Mouse (Mus musculus) embryonic facial prominence, embryonic 15.5 days (tissue): ENCODE results near the gene Mier2. TPM values are rescaled to one million over a fixed set of nuclear protein-coding genes. Genes with fewer than 3 reads are reported as not detected.

ENCODE experiments used
- ATAC-seq: fragments of 200-750 bp; cut with Nextera tagmentation; 2 replicates; pipeline ENCODE4 v1.8.0; 2017; ENCODE audit warnings: low read depth, moderate TSS enrichment; ENCODE audit not compliant: insufficient number of reproducible peaks, low FRiP score, low TSS enrichment
- H3K27ac ChIP-seq: fragments of 300-500 bp; sonication (generic); replicated peaks from 2 replicates; pipeline ENCODE4 v1.5.1; 2015; ENCODE audit warnings: mild to moderate bottlenecking, inconsistent platforms
- H3K27me3 ChIP-seq: fragments of 300-500 bp; sonication (generic); 2 replicates; pipeline ENCODE4 v1.6.1; 2015; ENCODE audit warnings: inconsistent platforms
- H3K36me3 ChIP-seq: fragments of 300-500 bp; sonication (generic); 2 replicates; pipeline ENCODE4 v1.6.1; 2015; ENCODE audit warnings: mild to moderate bottlenecking, inconsistent platforms
- H3K4me1 ChIP-seq: fragments of 300-500 bp; sonication (generic); 2 replicates; pipeline ENCODE4 v1.6.1; 2015; ENCODE audit warnings: inconsistent platforms
- H3K4me2 ChIP-seq: fragments of 300-500 bp; sonication (generic); replicated peaks from 2 replicates; pipeline ENCODE4 v1.6.1; 2015; ENCODE audit warnings: mild to moderate bottlenecking, inconsistent platforms
- H3K4me3 ChIP-seq: fragments of 300-500 bp; sonication (generic); replicated peaks from 2 replicates; pipeline ENCODE4 v1.5.1; 2015; ENCODE audit warnings: mild to moderate bottlenecking, inconsistent platforms
- H3K9ac ChIP-seq: fragments of 300-500 bp; sonication (generic); 2 replicates; pipeline ENCODE4 v1.6.1; 2015; ENCODE audit warnings: inconsistent platforms
- H3K9me3 ChIP-seq: fragments of 300-500 bp; sonication (generic); replicated peaks from 2 replicates; pipeline ENCODE4 v1.6.1; 2016; ENCODE audit warnings: inconsistent platforms
- WGBS: fragments of 180-500 bp; shearing (Covaris S2); methylation state at CpG from one replicate; pipeline ENCODE4 v1.1.7; 2015; 5-methylcytosine and 5-hydroxymethylcytosine counted together
- polyA plus RNA-seq: library from polyadenylated mRNA; unstranded; fragments of >200 nt; fragmentation: Nextera tagmentation; extraction: Ambion mirVana; gene quantifications from 2 replicates; pipeline ENCODE4 v1.2.1, GENCODE M21; 2015

Mier2 gene
- polyA plus RNA-seq, 1 experiment from 2014 or later: 71.4 TPM

DNA sequence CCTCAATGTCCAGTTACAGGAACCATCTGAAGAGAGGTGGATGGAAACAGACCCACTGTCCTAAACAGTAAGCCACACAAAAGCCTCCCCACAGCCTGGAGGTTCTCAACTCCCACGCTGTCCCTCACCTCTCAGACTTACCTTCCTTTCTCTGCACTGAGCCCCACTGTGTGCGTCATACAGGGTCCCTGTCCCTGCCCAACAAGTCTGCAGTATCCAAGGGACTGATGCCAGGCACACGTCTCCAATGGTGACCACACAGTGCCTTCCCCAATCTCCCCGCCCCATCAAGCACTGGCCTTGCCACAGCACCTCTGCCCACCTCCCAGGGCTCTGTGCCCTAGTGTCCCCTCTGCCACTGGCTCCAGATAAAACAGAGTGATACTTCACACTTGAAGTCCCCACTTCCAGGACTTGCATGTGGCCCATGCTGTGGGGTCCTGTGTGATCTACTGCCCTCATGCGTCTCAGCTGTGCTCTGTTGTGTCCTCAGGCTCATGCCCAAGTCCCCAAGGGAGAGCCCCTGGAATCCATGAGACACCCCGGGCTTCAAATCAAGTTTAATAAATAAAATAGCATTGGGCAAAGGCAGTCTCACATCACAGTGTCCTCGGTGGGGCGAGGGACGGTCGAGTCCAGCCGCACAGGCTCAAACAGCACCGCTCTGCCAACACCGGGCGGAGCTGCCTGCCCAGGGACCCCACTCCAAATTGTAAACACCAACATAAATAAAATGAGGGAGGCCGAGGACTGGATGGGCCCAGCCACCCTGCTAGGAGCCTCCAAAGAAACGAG lies 15.1 kb downstream of the Mier2 start:
- no peak overlapping the region for H3K4me3 ChIP-seq
- no peaks in the 10 kb centered on the region for H3K27me3 ChIP-seq
- H3K36me3 ChIP-seq: peaks cover 68% of the 10 kb centered on the region
- H3K9ac ChIP-seq: no peak overlapping the region
- no peaks in the 10 kb centered on the region for H3K4me1 ChIP-seq
- no peak for ATAC-seq
- no peak overlapping the region for H3K27ac ChIP-seq
- no peak overlapping the region for H3K4me2 ChIP-seq
- H3K9me3 ChIP-seq: no peaks in the 10 kb centered on the region
- 91% methylated on average over 16 of the region's 16 CpGs for WGBS

DNA sequence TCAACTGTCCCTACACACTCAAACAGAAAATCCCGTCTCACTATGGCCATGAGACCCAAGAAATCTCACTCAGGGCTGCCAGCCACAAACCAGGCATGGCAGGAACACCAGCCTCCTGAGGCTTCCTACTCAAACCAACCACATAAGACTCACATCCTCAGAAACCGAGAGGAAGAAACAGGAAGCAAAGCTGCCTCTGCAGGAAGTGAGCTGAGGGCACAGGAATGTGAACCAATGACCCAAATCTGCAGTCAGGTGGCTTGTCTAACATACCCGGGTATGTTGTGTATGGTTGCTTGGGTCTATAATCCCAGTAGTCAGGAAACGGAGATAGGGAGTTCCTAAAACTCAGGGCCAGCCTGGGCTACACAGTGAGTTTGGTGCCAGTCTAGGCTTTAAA lies 16.1 kb downstream of the Mier2 start:
- H3K36me3 ChIP-seq: peaks cover 58% of the 10 kb centered on the region
- 56% methylated on average over 4 of the region's 4 CpGs for WGBS

GRCm38 (mm10) chr10:79538323-79538722 lies 16.7 kb downstream of the Mier2 start:
- H3K9ac ChIP-seq: no peak overlapping the region
- H3K4me3 ChIP-seq: no peak overlapping the region
- no peaks in the 10 kb centered on the region for H3K27me3 ChIP-seq
- whole genome bisulfite sequencing: 80% methylated on average over 3 of the region's 3 CpGs
- H3K4me2 ChIP-seq: no peak overlapping the region
- no peak overlapping the region for H3K27ac ChIP-seq
- H3K9me3 ChIP-seq: no peaks in the 10 kb centered on the region
- peaks cover 8% of the 10 kb centered on the region for H3K4me1 ChIP-seq
- no peak for ATAC-seq
- H3K36me3 ChIP-seq: peaks cover 52% of the 10 kb centered on the region

More for the DNA sequence above, 16.1 kb downstream of the Mier2 start:
- H3K27ac ChIP-seq: no peak overlapping the region
- no peaks in the 10 kb centered on the region for H3K9me3 ChIP-seq
- no peak for ATAC-seq
- H3K9ac ChIP-seq: no peak overlapping the region
- no peak overlapping the region for H3K4me3 ChIP-seq
- peaks cover 2% of the 10 kb centered on the region for H3K4me1 ChIP-seq
- H3K27me3 ChIP-seq: no peaks in the 10 kb centered on the region
- H3K4me2 ChIP-seq: no peak overlapping the region

- H3K36me3 ChIP-seq: peaks cover 47% of the 10 kb centered on the region
- 86% methylated on average over 2 of the region's 2 CpGs for WGBS
- no peak for ATAC-seq
- H3K27ac ChIP-seq: no peak overlapping the region
- no peak overlapping the region for H3K4me2 ChIP-seq
- H3K4me3 ChIP-seq: no peak overlapping the region
- H3K4me1 ChIP-seq: peaks cover 13% of the 10 kb centered on the region
- H3K9ac ChIP-seq: no peak overlapping the region
- H3K27me3 ChIP-seq: no peaks in the 10 kb centered on the region
- no peaks in the 10 kb centered on the region for H3K9me3 ChIP-seq
These were observed 17.2 kb downstream of the Mier2 start for GRCm38 (mm10) chr10:79537781-79538180.

- H3K4me1 ChIP-seq: peaks cover 18% of the 10 kb centered on the region
- H3K9ac ChIP-seq: no peak overlapping the region
- H3K36me3 ChIP-seq: peaks cover 42% of the 10 kb centered on the region
- no peak overlapping the region for H3K4me3 ChIP-seq
- ATAC-seq: no peak
- H3K27ac ChIP-seq: no peak overlapping the region
- WGBS: 90% methylated on average over 7 of the region's 7 CpGs
- no peaks in the 10 kb centered on the region for H3K27me3 ChIP-seq
- H3K4me2 ChIP-seq: no peak overlapping the region
- no peaks in the 10 kb centered on the region for H3K9me3 ChIP-seq
These were observed 17.7 kb downstream of the Mier2 start for GRCm38 (mm10) chr10:79537271-79537670.

GRCm38 (mm10) chr10:79536461-79537080 lies 18.4 kb downstream of the Mier2 start:
- WGBS: 66% methylated on average over 12 of the region's 12 CpGs
- Histone ChIP-seq H3K9ac (no peak overlapping the region), H3K9me3 (no peaks in the 10 kb centered on the region), H3K4me2 (no peak overlapping the region), H3K36me3 (peaks cover 35% of the 10 kb centered on the region), H3K27me3 (no peaks in the 10 kb centered on the region), H3K4me1 (peaks cover 19% of the 10 kb centered on the region), H3K27ac (no peak overlapping the region), H3K4me3 (no peak overlapping the region)
- no peak for ATAC-seq

DNA sequence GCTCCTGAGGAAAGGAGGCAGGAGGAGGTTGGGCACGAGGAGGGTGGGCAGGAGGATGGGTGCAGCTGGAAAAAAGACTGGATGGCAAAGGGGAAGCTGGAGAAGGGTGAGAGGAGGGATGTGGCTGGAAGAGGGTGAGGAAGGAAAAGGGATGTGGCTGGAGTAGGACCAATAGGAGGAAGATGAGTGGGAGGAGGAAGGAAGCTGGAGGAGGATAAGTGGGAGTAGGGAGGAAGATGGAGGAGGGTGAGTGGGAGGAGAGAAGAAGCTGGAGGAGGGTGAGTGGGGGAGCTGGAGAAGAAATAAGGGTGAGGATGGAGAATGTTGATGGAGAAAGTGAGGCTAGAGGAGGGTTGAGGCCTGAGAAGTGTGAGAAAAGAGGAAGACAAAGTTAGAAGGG lies 19.6 kb downstream of the Mier2 start:
- Histone ChIP-seq H3K4me1 (peaks cover 19% of the 10 kb centered on the region), H3K9me3 (no peaks in the 10 kb centered on the region), H3K36me3 (peaks cover 23% of the 10 kb centered on the region), H3K9ac (no peak overlapping the region), H3K4me2 (no peak overlapping the region), H3K27me3 (no peaks in the 10 kb centered on the region), H3K27ac (no peak overlapping the region), H3K4me3 (no peak overlapping the region)
- ATAC-seq: no peak
- 68% methylated on average over 1 of the region's 1 CpGs for WGBS

GRCm38 (mm10) chr10:79534426-79534825 lies 20.6 kb downstream of the Mier2 start:
- no peaks in the 10 kb centered on the region for H3K27me3 ChIP-seq
- no peak overlapping the region for H3K9ac ChIP-seq
- H3K4me2 ChIP-seq: no peak overlapping the region
- H3K4me3 ChIP-seq: no peak overlapping the region
- H3K9me3 ChIP-seq: no peaks in the 10 kb centered on the region
- peaks cover 16% of the 10 kb centered on the region for H3K36me3 ChIP-seq
- ATAC-seq: no peak
- peaks cover 19% of the 10 kb centered on the region for H3K4me1 ChIP-seq
- WGBS: 88% methylated on average over 2 of the region's 2 CpGs
- H3K27ac ChIP-seq: no peak overlapping the region

GRCm38 (mm10) chr10:79533126-79533911 lies 21.7 kb downstream of the Mier2 start, which contains the start of gene Plpp2:
Plpp2 (minus strand) TSS chr10:79533796.
- Histone ChIP-seq H3K9me3 (no peaks in the 10 kb centered on the region), H3K4me1 (peaks cover 19% of the 10 kb centered on the region), H3K27me3 (no peaks in the 10 kb centered on the region), H3K36me3 (peaks cover 6% of the 10 kb centered on the region), H3K27ac (peak within 1 kb of the TSS; percentile 36; the same call in 1 of the 2 replicates), H3K4me3 (peak within 1 kb of the TSS; percentile 65), H3K9ac (peak within 1 kb of the TSS; percentile 63), H3K4me2 (peak within 1 kb of the TSS; percentile 98)
- WGBS: under 1% methylated on average over 52 of the region's 52 CpGs
- ATAC-seq: peak; percentile 53

DNA sequence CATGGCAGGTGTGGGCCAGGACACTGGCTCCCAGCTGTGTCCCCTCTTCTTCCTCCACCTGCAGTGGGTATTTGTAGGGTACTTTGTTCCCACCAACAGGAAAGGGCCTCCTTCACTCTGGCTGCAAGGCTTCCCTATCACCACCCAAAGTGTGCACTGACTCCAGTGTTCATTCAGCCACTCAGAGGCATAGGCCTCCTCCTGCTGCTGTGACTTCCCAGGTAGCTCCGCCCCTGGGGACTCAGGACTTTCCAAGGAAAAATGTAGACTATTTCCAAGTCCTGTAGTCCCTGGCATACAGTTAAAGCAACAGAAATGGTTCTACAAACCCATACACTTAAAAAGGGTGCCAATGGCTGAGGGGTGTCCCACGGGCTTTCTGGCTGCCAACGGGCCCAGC lies 22.3 kb downstream of the Mier2 start:
- 23% methylated on average over 3 of the region's 3 CpGs for WGBS
- Histone ChIP-seq H3K9me3 (no peaks in the 10 kb centered on the region), H3K27me3 (no peaks in the 10 kb centered on the region), H3K9ac (no peak overlapping the region), H3K4me3 (peak overlapping the region; percentile 65), H3K4me2 (peak overlapping the region; percentile 98), H3K4me1 (peaks cover 19% of the 10 kb centered on the region), H3K27ac (no peak overlapping the region), H3K36me3 (0 out of 2 replicates have a peak, but pooled peaks cover 3% of the 10 kb centered on the region)
- no peak for ATAC-seq

GRCm38 (mm10) chr10:79531593-79531992 lies 23.4 kb downstream of the Mier2 start:
- Histone ChIP-seq H3K27ac (no peak overlapping the region), H3K36me3 (0 out of 2 replicates have a peak, but pooled peaks cover 3% of the 10 kb centered on the region), H3K9me3 (no peaks in the 10 kb centered on the region), H3K9ac (no peak overlapping the region), H3K4me3 (no peak overlapping the region), H3K4me2 (no peak overlapping the region), H3K27me3 (no peaks in the 10 kb centered on the region), H3K4me1 (peaks cover 19% of the 10 kb centered on the region)
- 87% methylated on average over 3 of the region's 3 CpGs for WGBS
- ATAC-seq: no peak
